Mouse (Mus musculus): ENCODE measurements around the gene Spred1.
"Not testable (repeated sequence)": the region's sequence is repeated elsewhere in the genome, so short reads cannot be mapped to it uniquely, and the experiment has no call there.

Spred1 gene

DNA sequence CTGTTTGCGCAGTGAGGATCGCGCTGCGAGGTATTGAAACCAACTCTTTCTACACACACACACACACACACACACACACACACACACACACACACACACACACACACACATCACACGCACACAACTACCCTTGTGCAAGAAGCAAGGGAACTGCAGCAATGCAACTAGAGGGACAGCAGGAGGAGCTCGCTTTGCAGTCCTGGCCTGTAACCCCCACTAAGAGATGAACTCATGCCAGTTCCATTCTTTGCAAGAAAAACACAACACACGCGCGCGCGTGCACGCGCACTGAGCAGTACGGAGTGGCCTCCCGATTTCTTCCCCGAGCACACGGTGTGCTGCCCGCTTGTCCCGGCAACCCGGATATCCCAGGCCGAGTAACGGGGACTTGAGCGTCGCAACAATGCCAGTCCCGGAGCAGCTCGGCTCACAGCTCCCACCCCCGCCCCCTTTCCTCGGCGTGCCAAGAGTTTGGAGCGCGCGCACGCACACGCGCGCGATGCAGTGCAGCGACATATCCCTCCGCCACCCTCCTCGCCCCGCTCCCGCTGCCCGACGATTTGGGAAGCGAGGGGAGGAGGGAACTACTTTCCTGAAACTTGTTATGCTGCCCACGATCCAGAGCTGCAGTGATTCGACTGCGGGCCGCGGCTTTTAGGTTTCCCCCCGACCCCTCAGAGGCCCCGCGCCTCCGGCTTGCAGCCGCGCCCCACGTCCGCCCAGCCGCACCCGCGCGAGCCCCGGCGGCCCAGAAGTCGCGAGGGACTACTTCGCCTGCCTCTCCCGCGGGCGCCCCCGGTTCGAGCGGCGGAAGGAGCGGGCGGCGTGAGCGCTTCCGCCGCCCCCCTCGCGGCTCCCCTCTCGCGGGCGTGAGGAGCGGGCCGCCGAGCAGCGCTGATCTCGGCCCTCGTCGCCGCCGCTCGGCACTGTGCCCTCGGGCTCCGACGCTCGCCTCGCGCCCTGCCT lies 645 bp upstream of the Spred1 start:
- peak; percentile 90 for DNase-seq

GRCm38 (mm10) chr2:117121984-117122605 lies 921 bp downstream of the Spred1 start:
- peak; percentile 16 for DNase-seq

DNA sequence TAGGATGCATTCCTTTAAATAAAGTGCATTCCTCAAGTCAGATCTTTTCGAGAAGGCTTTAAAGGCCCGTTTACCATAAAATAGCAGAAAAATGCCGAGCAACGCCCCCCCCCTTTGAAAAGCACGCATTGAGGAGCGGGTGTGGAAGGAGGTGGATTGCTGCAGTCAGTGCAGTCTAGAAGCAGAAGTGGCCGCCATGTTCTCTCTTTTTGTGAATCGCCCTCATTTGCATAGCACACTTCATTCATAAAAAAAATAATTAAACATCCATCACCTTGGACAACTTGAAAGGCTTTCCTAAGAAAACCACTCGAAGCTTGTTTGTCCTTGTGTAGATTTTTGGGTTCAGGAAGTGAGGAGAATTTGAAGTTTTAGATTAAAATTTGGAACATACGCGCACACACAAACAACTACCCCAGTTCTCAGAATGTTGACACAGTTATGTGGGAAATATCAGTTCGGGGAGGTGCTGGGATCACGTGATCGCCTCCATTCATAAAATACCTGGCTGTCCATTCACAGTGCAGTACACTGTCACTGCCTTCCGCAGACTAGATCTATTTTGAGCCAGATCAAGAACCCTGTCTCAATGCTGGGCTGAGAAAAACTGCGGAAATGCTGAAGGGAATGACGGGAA lies 1.6 kb downstream of the Spred1 start:
- DNase-seq, result peak; percentile 57

- no peak for DNase-seq
Observed at GRCm38 (mm10) chr2:117123701-117124100, 2.5 kb downstream of the Spred1 start.

DNA sequence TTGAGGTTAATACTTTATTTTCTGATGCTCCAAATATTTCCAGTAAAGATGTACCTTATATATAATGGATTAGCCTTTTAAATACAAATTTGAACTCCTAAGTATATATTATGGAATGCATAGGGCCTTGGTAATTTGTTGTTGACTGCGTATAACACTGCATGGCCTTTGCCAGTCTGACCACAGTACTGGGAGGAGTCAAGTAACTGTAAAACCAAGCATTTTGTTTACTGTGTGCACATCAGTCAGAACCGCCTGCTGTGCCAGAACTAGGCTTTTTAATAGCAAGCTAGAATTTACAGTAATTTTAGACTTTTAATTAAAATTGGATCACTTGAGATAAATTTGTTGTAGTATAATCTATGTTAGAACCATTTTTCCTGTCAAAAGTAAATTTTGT lies 3.7 kb downstream of the Spred1 start:
- DNase-seq, result no peak

DNA sequence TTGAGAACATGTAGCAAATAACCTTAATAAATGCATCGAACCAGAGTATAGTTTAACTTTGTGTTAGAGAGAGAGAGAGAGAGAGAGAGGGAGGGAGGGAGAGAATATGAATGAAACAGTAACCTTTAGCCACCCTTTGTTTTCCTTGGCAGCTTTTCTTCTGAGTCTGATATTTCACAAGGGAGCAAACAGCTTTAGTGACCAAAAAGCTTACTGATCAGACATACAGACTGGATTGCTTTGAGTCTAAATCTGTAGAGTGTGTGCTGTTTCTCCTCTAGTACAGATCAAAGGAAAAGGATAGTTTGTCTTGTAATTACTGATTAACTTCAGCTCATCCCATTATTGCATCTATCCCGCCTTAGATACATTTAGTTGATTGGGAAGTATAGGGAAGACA lies 8.0 kb downstream of the Spred1 start:
- no peak for DNase-seq

- not testable (repeated sequence) for DNase-seq
Observed at GRCm38 (mm10) chr2:117131041-117131440, 9.9 kb downstream of the Spred1 start.

DNA sequence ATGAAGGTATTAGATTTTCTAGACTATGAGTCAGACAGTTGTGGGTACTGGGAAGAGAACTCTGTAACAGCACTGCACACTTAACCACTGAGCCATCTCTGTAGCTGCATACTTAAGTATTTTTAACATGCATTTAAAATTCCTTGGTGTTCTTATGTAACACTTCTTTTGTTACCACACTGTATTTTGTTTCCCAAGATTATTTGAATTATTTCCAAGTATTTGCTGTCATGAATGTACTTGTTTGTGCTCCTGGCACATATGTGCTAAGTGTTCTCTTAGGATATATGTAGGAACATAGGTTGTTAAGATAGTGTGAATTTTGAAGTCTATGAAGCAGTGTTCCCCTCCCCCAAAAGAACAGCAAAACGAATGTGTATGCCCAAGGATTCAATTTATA lies 10.7 kb downstream of the Spred1 start:
- DNase-seq, result no peak

DNA sequence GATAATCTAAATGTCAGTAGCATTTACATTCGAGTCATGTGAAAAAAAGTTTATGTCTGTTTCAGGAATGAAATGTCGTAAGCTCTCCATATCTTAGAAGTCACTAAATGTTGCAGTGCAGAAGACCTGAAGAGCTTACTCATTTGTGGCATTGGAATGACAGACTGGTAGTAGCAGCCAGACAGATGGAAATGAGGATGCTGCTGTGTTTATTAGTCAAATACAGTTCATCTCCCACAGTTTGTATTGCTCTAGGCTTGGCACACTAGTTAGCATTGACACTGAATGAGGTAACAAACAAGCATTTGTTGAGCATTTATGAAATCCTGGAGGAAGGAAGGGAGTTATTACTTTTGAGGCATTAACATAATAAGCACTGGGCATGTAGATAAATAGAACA lies 12.4 kb downstream of the Spred1 start:
- DNase-seq, result no peak

- DNase-seq, result no peak
Observed at GRCm38 (mm10) chr2:117137751-117138150, 16.6 kb downstream of the Spred1 start.

GRCm38 (mm10) chr2:117138932-117139331 lies 17.8 kb downstream of the Spred1 start:
- DNase-seq, result no peak

- DNase-seq, result no peak
Observed at GRCm38 (mm10) chr2:117139977-117140376, 18.8 kb downstream of the Spred1 start.

DNA sequence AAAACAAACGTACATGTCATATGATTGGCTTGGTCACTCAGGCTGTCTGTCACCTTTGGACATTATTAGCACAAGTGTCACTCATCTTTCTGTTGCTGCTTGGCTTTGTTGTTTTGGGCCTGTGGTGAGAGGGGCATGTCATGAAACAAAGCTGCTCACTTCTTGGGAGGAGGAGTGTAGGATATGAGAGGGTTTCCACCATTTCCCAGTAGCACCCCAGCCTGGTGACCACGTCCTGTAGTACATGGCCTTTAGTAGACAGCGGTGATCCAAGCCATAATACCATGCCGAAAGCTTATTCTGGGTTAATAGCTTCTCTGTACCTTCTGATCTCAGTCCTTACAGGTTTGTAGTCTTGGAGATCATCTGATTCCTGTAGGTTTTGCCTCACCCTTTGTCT lies 21.9 kb downstream of the Spred1 start:
- DNase-seq, result no peak

GRCm38 (mm10) chr2:117146026-117146425 lies 24.9 kb downstream of the Spred1 start:
- no peak for DNase-seq

GRCm38 (mm10) chr2:117146617-117147016 lies 25.4 kb downstream of the Spred1 start:
- no peak for DNase-seq

- DNase-seq, result no peak
Observed at GRCm38 (mm10) chr2:117152161-117152560, 31.0 kb downstream of the Spred1 start.

- no peak for DNase-seq
Observed at GRCm38 (mm10) chr2:117168379-117168778, 47.2 kb downstream of the Spred1 start.

GRCm38 (mm10) chr2:117169037-117169436 lies 47.9 kb downstream of the Spred1 start:
- no peak for DNase-seq

DNA sequence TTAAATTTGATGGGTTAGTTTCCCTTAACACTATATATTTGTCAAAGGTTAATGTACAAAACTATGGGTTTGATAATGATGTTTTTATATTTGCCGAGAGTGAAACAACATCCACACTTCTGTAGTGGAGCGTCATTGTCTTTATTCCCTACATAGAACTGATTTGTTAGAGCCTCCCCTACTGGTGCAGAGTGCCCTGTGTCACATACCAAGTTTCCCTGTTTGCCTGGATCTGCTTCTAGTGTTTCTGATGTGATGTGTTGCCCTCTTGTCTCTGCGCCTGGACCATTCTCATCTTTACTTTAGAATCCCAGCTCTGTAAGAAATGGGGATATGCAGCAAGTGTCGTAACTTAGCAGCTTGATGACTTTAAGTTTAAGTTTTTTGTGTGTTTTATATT lies 51.8 kb downstream of the Spred1 start:
- no peak for DNase-seq

DNA sequence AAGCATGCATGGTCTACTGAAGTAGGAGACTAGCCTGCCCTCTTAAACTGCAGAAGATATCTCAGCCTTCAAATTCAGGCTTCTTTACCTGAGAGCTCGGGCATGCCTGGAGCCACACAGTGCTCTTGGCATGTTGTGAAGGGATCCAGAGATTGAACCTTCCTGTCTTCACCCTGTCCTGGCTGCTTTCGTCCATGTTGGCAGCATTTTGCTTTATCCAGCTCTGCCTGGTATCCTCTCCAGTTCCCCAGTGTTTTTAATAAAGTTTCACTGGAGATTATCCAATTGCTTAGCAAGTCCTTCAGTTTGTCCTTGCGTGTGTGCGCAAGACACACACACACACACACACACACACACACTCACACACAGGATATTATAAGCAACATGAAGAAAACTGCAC lies 54.9 kb downstream of the Spred1 start:
- DNase-seq, result no peak

DNA sequence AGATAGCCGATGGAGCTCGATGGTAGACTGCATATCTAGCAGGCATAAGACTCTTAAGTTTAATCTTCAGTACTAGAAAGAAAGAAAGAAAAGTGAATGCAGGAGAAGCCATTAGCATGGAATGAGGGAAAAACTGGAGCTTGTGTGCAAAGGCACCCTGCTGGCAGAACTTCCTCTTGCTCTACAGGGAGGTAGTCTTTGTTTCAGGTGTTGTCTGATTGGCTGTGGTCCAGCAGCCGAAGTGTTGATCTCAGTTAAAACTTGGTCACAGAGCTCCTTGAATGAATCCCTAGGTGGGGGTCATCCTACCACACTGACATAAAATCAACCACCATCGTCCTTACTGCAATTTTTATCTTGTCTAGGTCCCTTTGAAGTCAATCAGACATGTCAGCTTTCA lies 55.8 kb downstream of the Spred1 start:
- no peak for DNase-seq

DNA sequence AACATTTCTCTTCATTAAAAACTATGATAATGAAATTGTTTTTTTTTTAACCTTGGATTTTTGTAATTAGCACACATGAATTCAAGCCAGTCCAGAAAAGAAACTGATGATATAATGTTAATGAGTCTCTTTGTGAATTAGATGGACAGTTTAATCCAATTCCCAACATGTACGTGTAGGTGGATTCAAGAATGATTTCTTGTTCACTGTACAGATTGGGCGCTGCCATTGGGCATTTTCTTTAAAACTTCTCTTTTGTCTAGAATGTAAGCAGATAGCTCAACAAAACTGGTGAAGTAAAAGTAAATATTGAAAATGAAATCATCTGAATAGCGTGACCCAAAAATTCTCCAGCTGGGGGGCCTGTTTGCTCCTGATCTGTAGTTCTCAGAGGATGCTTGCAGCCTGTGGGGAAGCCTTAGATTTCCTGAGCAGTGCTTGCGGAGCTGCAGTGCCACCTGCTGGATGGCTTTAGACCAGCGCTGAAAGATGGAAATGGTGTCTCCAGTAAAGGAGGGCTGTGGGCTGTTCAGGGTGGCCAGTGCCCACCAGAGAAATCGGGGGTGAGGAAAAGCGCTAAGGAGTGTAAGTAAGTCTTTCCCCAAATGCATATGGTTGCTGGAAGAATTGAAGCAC lies 59.2 kb downstream of the Spred1 start:
- peak; percentile 80 for DNase-seq

GRCm38 (mm10) chr2:117185587-117185986 lies 64.4 kb downstream of the Spred1 start:
- DNase-seq, result no peak
